Mouse (Mus musculus) heart, postnatal 36 days (tissue): ENCODE data around the gene Cdh3. TPM values are rescaled to one million over a fixed set of nuclear protein-coding genes. Genes with fewer than 3 reads are reported as not detected.

Experiments used
- DNase-seq, 2 experiments: peaks; one replicate each; pipeline ENCODE4 v3.0.0; 2021 to 2022
- intact Hi-C: fragments of 180-260 bp; cut with DNase I; formaldehyde crosslinking; loops from one replicate; pipeline ENCODE4 v1.15.1; 2025
- total RNA-seq, 2 experiments: library from RNA; stranded (reverse); gene quantifications; 2 replicates each; pipeline ENCODE4 v1.2.3; 2021

Gene Cdh3
- total RNA-seq, 2 experiments from 2014 or later = 0.81 to 1.2 TPM

- intact Hi-C loops = no loop called here
- no peak for DNase-seq
These were observed 93.2 kb downstream of the Cdh3 start for GRCm38 (mm10) chr8:106603933-106604332.

DNA sequence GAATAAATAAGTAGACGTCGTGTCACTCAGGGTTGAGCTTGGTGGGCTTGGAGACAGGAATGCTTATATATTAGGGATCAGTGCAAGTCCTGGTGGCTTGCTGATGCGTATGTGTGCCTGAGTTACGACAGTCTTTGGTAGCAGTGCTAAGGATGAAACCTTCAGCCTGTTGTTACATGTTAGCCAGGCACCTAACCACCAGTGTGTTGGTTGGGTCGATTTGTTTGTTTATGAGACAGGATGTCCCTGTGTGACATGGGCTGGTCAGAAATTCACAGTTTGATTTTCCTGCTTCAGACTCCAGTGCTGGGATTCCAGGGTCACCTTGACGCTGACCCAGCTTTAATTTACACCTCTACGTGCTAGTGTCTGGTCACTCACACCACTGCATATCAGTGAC, 95.0 kb downstream of the Cdh3 start:
- intact Hi-C loops = no loop called here
- DNase-seq = no peak

GRCm38 (mm10) chr8:106606121-106606520, 95.4 kb downstream of the Cdh3 start:
- intact Hi-C loops = no loop called here
- DNase-seq = no peak

GRCm38 (mm10) chr8:106606601-106607145, 96.0 kb downstream of the Cdh3 start:
- intact Hi-C loops = no loop called here
- no peak for DNase-seq

Other genes with a start within 250 kb of the Cdh3 start
- gene Smpd3, start 172.9 kb upstream of the Cdh3 start, total RNA-seq = 1 to 10 TPM; 3.1 to 3.5 TPM
- gene Zfp90, start 95.6 kb upstream of the Cdh3 start, total RNA-seq = 1 to 10 TPM; 2.8 to 3.7 TPM
- gene 6030452D12Rik, start 10.4 kb upstream of the Cdh3 start, total RNA-seq = not detected
- 100 to 1,000 TPM; 105 to 117 TPM for gene Gm10073, start 62.6 kb downstream of the Cdh3 start, total RNA-seq
- not detected for gene Cdh1, start 92.5 kb downstream of the Cdh3 start, total RNA-seq
- gene Tango6, start 172.2 kb downstream of the Cdh3 start, total RNA-seq = 10 to 100 TPM; 10.7 to 11.2 TPM